Mouse (Mus musculus) bone marrow macrophage, adult 2 months (primary cell): ENCODE measurements around the gene Hist1h1e.

Experiments
- CTCF ChIP-seq: IDR thresholded peaks from 2 replicates; pipeline ENCODE4 v1.5.1; 2012; ENCODE audit warnings: low read depth, mild to moderate bottlenecking, low read length, moderate library complexity
- POLR2A ChIP-seq: IDR thresholded peaks from 2 replicates; pipeline ENCODE4 v1.6.1; 2012; ENCODE audit warnings: mild to moderate bottlenecking, low read depth, low read length, borderline replicate concordance

GRCm38 (mm10) chr13:23581408-23582218 lies 40.7 kb downstream of the Hist1h1e start, which contains the start of gene Hist1h4d:
- TF ChIP-seq POLR2A (peak; percentile 96), CTCF (no peak)
